Mouse (Mus musculus): Measurements from ENCODE around the gene Rab30.
A peak's percentile ranks its signal among the peaks of the same experiment; 100 is the strongest.

Rab30 gene

DNA sequence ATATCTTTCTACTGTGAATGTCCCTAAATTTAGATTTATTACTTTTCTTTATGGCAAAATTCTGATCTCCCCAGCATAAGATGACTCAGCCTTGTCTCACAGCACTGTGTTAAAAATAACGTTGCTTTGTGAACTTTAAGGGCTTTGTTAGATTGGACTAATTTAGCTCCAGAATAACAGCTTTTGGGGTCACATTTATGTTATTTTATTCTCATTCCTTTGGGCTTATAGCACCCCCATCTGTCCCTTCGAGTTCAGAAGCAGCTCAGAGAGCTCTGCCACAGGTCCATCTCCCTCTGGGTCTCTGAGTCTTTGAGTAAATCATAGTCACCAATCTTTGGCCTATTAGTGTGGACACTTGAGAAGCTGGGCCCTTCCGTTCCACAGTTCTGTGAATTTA lies 96.5 kb downstream of the Rab30 start:
- DNase-seq (ENCODE audit: low read depth, low spot score): no peak

GRCm38 (mm10) chr7:92842254-92842653 lies 100.9 kb downstream of the Rab30 start:
- DNase-seq (ENCODE audit: low read depth, low spot score): no peak

GRCm38 (mm10) chr7:92848246-92848645 lies 106.8 kb downstream of the Rab30 start:
- DNase-seq (ENCODE audit: low read depth, low spot score): no peak

DNA sequence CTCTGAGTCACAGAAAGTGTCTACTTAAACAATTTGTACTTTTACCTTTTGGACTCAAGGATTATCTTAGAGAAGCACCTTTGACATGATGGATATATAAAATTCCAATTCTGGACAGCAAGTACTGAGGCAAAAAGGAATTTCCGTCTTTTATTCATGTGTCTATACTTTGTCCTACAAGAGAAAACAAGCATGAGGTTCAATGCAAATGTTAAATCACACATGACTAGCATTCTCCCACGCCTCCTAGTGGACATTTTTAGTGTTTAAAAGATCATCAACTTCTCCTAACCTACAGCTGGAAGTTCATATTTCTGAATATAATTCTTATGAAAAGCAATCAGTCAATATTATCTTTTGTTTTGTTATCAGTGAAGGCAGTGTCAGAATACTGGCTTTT lies 125.1 kb downstream of the Rab30 start:
- DNase-seq (ENCODE audit: low read depth, low spot score): peak; percentile 46

DNA sequence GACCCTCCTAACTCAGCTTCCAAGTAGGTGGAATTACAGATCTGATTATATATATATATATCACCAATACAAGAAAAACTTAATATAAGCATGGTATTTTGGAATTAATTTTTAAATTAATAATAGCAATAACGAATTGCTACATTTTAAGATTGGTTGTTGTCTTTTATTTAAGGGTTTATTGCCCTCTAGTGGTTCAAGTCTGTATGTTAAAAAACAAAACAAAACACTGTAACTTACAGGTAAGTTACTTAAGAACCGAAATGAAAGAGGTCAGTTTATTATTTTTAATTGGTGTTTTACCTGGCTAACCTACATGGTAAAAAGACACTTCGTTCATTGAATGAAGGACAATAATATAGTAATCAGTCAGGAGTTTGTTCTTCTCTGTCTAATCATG lies 128.8 kb downstream of the Rab30 start:
- DNase-seq (ENCODE audit: low read depth, low spot score): no peak

DNA sequence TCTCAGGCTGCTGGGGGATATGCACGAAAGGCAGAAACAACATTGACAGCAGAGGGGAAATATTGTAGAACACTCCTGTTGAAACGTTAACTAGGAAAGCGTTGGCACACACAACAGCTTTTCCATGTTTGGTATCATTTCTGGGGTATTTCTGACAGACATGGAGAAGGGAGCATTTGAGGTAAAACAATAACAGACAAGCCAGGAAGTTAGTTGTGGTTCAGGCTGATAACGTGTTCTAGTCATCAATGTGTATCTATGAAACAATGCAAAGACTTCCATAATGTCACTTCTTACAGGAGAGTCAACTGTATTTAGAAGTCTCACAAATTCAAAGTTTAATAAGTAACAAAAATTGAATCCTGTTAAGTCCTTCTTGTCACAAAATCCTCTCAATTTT lies 130.2 kb downstream of the Rab30 start:
- no peak for DNase-seq (ENCODE audit: low read depth, low spot score)

- peak; percentile 97 for DNase-seq (ENCODE audit: low read depth, low spot score)
Measured at GRCm38 (mm10) chr7:92874116-92874675, 132.8 kb downstream of the Rab30 start, which contains the start of the genes Ddias and Prcp. TSS of gene Ddias (minus strand) at chr7:92874247. TSS of gene Prcp (plus strand) at chr7:92874470.

DNA sequence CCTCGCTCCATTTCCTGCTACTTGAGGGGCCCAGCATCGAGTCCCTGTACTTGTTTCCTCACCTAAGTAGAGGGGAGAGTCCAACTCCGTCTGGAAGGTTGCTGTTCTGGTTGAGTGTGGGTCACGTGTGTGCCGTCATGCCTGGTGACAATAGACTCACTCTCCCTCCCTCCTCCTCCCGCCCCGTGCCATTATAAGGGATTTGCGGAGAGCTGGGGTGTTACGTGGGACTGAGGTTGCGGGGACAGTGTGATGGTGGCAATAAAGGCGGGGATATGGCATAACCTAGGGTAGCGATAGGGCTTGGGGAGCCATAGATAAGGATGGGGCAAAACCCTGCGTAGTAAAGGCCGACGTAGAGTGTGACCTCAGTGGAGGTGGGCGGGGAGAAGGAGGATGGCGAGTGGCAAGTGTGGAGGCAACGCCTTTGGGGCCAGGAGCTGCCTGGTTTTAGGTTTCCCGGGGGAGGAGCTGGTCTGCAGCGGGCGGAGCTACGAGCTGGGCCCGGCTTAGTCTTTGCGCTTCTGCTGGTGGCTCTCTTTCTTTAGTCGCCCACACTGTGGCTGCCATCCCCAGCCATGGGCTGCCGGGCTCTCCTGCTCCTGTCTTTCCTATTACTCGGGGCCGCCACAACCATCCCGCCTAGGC lies 133.5 kb downstream of the Rab30 start:
- DNase-seq (ENCODE audit: low read depth, low spot score): peak; percentile 94

DNA sequence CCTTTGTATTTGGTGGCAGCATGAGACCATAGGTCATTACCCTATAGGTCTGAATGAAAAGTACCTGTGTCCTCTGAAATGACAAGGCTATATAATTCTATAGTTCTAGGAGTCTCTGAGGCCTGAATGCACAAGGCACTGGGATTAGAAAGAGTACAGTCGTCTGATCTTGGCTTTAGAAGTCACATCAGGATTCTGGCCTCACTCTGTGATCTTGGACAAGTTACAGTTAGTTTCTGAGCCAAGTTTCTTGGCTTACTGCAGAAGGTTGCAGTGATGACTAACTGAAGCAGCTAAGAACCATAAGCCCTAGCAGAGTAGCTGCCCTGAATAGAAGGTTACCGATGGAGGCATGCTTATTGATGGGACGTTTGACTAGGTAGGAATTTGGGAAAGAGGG lies 134.7 kb downstream of the Rab30 start:
- no peak for DNase-seq (ENCODE audit: low read depth, low spot score)

GRCm38 (mm10) chr7:92876538-92876937 lies 135.1 kb downstream of the Rab30 start:
- DNase-seq (ENCODE audit: low read depth, low spot score): no peak

GRCm38 (mm10) chr7:92878575-92879285 lies 137.3 kb downstream of the Rab30 start:
- DNase-seq (ENCODE audit: low read depth, low spot score): no peak

DNA sequence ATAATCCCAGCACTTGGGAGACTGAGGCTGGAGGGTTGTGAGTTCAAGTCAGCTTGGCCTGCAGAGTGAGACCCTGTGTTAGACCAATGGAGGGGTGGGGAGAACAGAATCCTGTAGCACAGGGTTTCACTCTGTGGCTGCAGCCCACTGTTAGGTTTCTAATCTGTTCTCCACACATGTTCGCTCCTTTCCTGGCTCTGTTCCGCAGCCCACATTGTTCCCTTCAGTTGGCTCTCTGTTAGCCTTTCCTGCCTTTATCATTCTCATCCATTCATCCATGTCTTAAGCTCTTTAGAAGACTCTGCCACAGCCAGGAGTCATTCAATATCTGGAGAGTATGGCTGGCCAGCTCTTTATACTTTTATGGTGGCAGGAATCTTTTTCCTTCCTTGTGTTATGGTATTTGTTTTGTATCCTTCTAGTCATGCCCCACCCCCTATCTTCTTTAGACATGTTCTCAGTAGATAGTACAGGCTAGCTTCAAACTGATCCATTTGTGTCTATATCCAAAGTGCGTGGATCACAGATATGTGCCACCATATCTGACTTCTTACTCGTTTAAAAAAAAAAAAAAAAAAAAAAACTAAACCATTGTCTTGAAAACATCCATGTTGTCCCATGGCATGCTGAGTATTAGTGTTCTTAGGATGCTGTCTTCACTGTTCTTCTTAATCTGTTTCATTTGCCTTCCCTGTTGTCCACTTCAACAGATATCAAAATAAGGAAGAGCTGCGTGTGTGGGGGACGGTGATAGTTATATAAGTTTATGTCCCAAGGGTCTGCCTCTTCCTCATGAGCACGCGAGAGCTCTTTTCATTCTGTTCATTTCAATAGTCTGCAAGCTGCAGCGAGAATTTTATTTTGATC lies 142.7 kb downstream of the Rab30 start:
- no peak for DNase-seq (ENCODE audit: low read depth, low spot score)

DNA sequence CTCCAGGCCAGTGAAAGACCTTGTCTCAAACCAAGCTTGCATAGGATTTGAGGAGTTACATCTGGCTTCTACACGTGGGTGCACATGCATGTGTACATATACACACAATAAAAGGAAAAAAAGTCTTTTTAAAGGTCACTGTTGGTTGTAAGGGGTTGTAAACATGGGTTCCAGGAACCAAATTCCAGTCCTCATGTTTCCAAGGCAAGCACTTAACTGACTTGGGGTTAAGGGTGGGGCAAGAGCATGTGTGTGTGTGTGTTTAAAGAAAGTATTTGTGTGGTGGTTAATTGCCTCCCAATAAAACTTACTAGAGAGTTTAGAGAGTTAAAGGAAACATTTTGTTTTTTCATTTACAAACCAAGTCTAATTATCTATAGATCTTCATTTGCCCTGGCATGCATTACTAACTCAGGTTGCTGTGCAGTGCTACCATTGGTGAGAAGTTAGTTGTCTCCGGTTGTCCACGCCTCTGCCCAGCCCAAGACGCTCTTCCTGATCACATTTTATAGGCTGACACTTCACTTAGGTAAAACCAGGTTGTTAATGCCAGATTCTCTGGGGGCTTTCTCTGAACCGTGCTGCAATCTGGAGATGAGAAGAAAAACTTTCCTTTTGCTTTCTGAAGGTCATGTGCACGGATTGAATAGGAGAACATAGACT lies 143.7 kb downstream of the Rab30 start:
- no peak for DNase-seq (ENCODE audit: low read depth, low spot score)

DNA sequence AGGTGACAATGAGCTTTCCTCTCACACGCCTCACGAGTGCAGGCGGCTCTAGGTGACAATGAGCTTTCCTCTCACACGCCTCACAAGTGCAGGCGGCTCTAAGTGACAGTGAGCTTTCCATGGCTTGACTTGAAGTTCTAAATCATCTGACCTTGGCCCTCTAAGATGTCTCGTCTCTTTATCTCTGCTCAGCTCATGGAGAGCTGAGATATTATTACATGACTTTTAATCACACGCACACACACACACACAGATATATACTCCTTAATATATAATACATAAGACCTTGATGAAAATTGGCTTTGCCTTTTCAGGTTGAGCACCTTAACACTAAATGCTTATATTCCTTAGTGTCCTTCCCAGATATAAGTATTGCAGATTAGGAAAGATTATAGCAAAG lies 145.4 kb downstream of the Rab30 start:
- DNase-seq (ENCODE audit: low read depth, low spot score): no peak

- no peak for DNase-seq (ENCODE audit: low read depth, low spot score)
Measured at GRCm38 (mm10) chr7:92887230-92887629, 145.8 kb downstream of the Rab30 start.

- no peak for DNase-seq (ENCODE audit: low read depth, low spot score)
Measured at GRCm38 (mm10) chr7:92890211-92890610, 148.8 kb downstream of the Rab30 start.

GRCm38 (mm10) chr7:92890618-92891230 lies 149.3 kb downstream of the Rab30 start:
- DNase-seq (ENCODE audit: low read depth, low spot score): no peak

DNA sequence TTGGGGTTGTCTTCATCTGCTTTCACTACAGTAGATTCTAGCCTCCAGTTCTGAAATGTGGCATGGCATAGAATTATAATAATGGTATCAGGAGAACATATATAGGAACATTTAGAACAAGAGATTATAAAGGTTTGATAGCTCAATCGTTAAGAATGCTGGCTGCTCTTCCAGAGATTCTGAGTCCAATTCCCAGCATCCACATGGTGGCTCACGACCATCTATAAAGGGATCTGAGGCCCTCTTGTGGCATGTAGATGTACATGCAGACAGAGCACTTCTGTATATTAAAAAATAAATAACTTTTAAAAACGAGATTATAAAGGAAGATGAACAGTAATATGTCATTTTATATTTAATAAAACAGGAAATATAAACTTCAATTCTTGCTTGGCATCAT lies 152.1 kb downstream of the Rab30 start:
- DNase-seq (ENCODE audit: low read depth, low spot score): no peak

Measured in mesoderm, embryonic 11.5 days (tissue).